Mouse (Mus musculus) brain, embryonic 14.5 days (tissue): ENCODE measurements around the gene Rbfox2.

Experiments used
- CTCF ChIP-seq: fragments of 200-500 bp; IDR thresholded peaks from 2 replicates; pipeline ENCODE4 v1.5.1; 2012; ENCODE audit warnings: inconsistent platforms, mild to moderate bottlenecking, moderate library complexity, borderline replicate concordance; ENCODE audit not compliant: insufficient read depth, insufficient read length; ENCODE audit errors: extremely low read depth
- POLR2A ChIP-seq: fragments of 200-500 bp; IDR thresholded peaks from 2 replicates; pipeline ENCODE4 v1.6.1; 2012; ENCODE audit warnings: mild to moderate bottlenecking, inconsistent platforms, borderline replicate concordance; ENCODE audit not compliant: poor library complexity, insufficient read depth, insufficient read length, severe bottlenecking; ENCODE audit errors: extremely low read depth

- TF ChIP-seq CTCF (no peak), POLR2A (no peak)
Observed at GRCm38 (mm10) chr15:77065259-77065852, 241.4 kb downstream of the Rbfox2 start.
